Mouse (Mus musculus): Measurements from ENCODE around the gene Rrp36.

DNA sequence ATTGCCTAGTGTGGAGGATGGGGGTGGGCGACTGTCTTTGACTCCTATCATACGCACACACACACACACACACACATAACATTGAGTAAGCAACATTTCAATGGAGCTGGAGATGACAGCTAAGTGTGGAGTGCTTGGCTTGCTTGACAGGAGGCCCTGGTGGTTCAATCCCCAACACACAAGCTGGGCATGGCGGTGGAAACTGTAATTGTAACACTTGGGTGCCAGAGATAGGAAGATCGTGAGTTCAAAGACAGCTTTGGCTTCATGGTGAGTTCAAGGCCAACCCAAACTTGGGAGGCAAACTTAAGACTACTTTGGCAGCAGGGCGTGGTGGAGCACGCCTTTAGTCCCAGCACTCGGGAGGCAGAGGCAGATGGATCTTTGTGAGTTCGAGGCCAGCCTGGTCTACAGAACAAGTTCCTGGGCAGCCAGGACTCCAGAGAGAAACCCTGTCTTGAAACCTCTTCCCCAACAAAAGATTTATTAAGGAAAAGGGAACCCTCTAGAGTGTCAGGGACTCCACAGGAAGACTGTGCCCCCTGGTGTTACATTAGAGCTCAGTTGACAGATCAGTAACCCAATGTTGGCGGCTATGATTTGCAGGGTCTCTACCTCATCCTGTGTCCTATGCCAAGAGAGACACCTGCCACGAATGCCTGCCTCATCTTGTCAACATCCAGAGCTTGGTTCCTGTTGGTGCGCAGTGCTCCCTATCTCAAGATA lies 40.8 kb upstream of the Rrp36 start:
- no peak for TF ChIP-seq HCFC1 (IDR thresholded peaks at IDR 0.05; ENCODE audit: borderline replicate concordance, insufficient read depth, low read length)
- TF ChIP-seq MAFK (IDR thresholded peaks at IDR 0.05; ENCODE audit: insufficient read depth, low read depth, low read length), result 0 out of 2 replicates have a peak, but pooled peaks have one; percentile 6
- no peak for TF ChIP-seq CHD2 (IDR thresholded peaks at IDR 0.05; ENCODE audit: low read depth, low read length)

All from ES-E14 (cell line).